In the genomic region with DNA sequence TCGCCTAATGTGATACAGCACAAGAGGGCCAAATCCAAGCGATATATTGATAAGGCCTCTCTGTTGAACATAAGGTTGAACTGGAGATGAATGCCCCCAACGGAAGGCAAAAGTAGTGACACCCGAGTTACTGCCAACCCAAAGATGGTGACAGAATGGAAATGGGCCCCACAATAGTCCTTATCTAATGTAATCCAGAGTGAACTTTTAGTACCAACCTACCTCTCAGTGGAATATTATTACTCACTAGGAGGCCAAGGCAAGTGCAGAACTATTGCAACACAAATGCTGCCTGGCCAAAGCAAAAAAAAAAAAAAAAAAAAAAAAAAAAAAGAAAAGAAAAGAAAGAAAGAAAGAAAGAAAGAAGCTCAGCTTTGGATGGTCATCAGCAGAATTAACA, we compare ENCODE assay signal across 15 mouse cellular contexts.
"Had no signal": no experiment of that assay in that cellular context is flagged by ENCODE, and none has a peak within 500 bp of the region (broad histone marks: within the 10 kb centered on the region; RNA-seq: fewer than 3 reads in every experiment).

No protein-coding gene starts in this region.

- H3K9me3 ChIP-seq: limb, embryonic 13.5 days; midbrain, embryonic 12.5 days; neural tube, embryonic 12.5 days; stomach, embryonic 15.5 days had no signal

- H3K36me3 ChIP-seq: limb, embryonic 13.5 days; midbrain, embryonic 12.5 days; neural tube, embryonic 12.5 days; stomach, embryonic 15.5 days had no signal

- H3K4me2 ChIP-seq: limb, embryonic 13.5 days; liver, embryonic 11.5 days; neural tube, embryonic 12.5 days; stomach, embryonic 15.5 days had no signal

- H3K4me1 ChIP-seq: stomach, embryonic 15.5 days had no signal

- H3K9ac ChIP-seq: limb, embryonic 13.5 days; lung, embryonic 14.5 days; midbrain, embryonic 12.5 days; neural tube, embryonic 12.5 days; stomach, embryonic 15.5 days had no signal

- H3K27me3 ChIP-seq: limb, embryonic 13.5 days; midbrain, embryonic 12.5 days; neural tube, embryonic 12.5 days; stomach, embryonic 15.5 days had no signal

- H3K4me3 ChIP-seq: layer of hippocampus, adult 2 months; limb, embryonic 13.5 days; midbrain, embryonic 12.5 days; neural tube, embryonic 12.5 days; stomach, embryonic 15.5 days had no signal

- H3K27ac ChIP-seq: layer of hippocampus, adult 2 months; limb, embryonic 13.5 days; macrophage; midbrain, embryonic 12.5 days; neural tube, embryonic 12.5 days; stomach, embryonic 15.5 days had no signal

- DNase-seq: kidney, postnatal 10 days; kidney, postnatal 4 days; left cerebral cortex, postnatal 4 days; lung, embryonic 14.5 days; lung, postnatal 10 days; right cerebral cortex, postnatal 14 days; thymus, adult 2 months; thymus, postnatal 25 days had no signal
